Mouse (Mus musculus) heart, adult 10 weeks (tissue): Measurements from ENCODE around the gene Ltb4r2. TPM values are rescaled to one million over a fixed set of nuclear protein-coding genes. Genes with fewer than 3 reads are reported as not detected.

ENCODE experiments used
- polyA plus RNA-seq: library from polyadenylated mRNA; stranded (reverse); fragments of 350-450 nt; fragmentation: Illumina TruSeq; extraction: RNeasy Lipid Tissue Mini Kit (QIAGEN cat#74804); gene quantifications from one replicate; pipeline ENCODE4 v1.2.3, GENCODE M21; 2014; ENCODE audit warnings: low read depth, low replicate concordance

Gene Ltb4r2
- polyA plus RNA-seq: not detected

GRCm38 (mm10) chr14:55761163-55761562 lies at the start of gene Ltb4r2:
Ltb4r2 (plus strand) TSS chr14:55761428.

GRCm38 (mm10) chr14:55713729-55714122 lies 47.5 kb upstream of the Ltb4r2 start, which contains the start of gene Tgm1:
Tgm1 (minus strand) TSS chr14:55713926.

GRCm38 (mm10) chr14:55721700-55722437 lies 39.4 kb upstream of the Ltb4r2 start, which contains the start of gene Rabggta:
Rabggta (minus strand) TSS chr14:55722263.

GRCm38 (mm10) chr14:55745180-55745860 lies 15.9 kb upstream of the Ltb4r2 start, which contains the start of the genes Dhrs1 and Nop9:
Dhrs1 (minus strand) TSS chr14:55745690.
Nop9 (plus strand) TSS chr14:55745693.

GRCm38 (mm10) chr14:55758363-55758784 lies 2.9 kb upstream of the Ltb4r2 start, which contains the start of gene Cideb:
Cideb (minus strand) TSS chr14:55758458.

GRCm38 (mm10) chr14:55765696-55766095 lies 4.5 kb downstream of the Ltb4r2 start, which contains the start of gene Ltb4r1:
Ltb4r1 (plus strand) TSS chr14:55765962.

GRCm38 (mm10) chr14:55783958-55784235 lies 22.7 kb downstream of the Ltb4r2 start, which contains the start of gene Adcy4:
Adcy4 (minus strand) TSS chr14:55784095.

GRCm38 (mm10) chr14:55788256-55789050 lies 27.2 kb downstream of the Ltb4r2 start, which contains the start of gene Ripk3:
Ripk3 (minus strand) TSS chr14:55788865.

Other genes starting within 250 kb of the Ltb4r2 start
- not detected for gene Nrl, start 236.4 kb upstream of the Ltb4r2 start, polyA plus RNA-seq
- gene Pck2, start 221.2 kb upstream of the Ltb4r2 start, polyA plus RNA-seq: 8.5 TPM
- 175 TPM for gene Dcaf11, start 201.4 kb upstream of the Ltb4r2 start, polyA plus RNA-seq
- gene A730061H03Rik, start 201.0 kb upstream of the Ltb4r2 start, polyA plus RNA-seq: not detected
- gene Fitm1, start 185.8 kb upstream of the Ltb4r2 start, polyA plus RNA-seq: 182 TPM
- gene Psme1, start 183.3 kb upstream of the Ltb4r2 start, polyA plus RNA-seq: 165 TPM
- gene Emc9, start 176.1 kb upstream of the Ltb4r2 start, polyA plus RNA-seq: 51.3 TPM
- 100 TPM for gene Psme2, start 170.3 kb upstream of the Ltb4r2 start, polyA plus RNA-seq
- 19.4 TPM for gene Rnf31, start 169.7 kb upstream of the Ltb4r2 start, polyA plus RNA-seq
- 17.2 TPM for gene Irf9, start 157.9 kb upstream of the Ltb4r2 start, polyA plus RNA-seq
- 0.26 TPM for gene Rec8, start 143.4 kb upstream of the Ltb4r2 start, polyA plus RNA-seq
- gene Ipo4, start 125.5 kb upstream of the Ltb4r2 start, polyA plus RNA-seq: 40.5 TPM
- 2.1 TPM for gene Gm49378, start 123.5 kb upstream of the Ltb4r2 start, polyA plus RNA-seq
- 38.9 TPM for gene Tm9sf1, start 117.6 kb upstream of the Ltb4r2 start, polyA plus RNA-seq
- gene Tssk4, start 111.2 kb upstream of the Ltb4r2 start, polyA plus RNA-seq: 0.45 TPM
- 61.1 TPM for gene Mdp1, start 100.9 kb upstream of the Ltb4r2 start, polyA plus RNA-seq
- 16.2 TPM for gene Gmpr2, start 89.5 kb upstream of the Ltb4r2 start, polyA plus RNA-seq
- 153 TPM for gene Nedd8, start 89.3 kb upstream of the Ltb4r2 start, polyA plus RNA-seq
- gene Tinf2, start 79.6 kb upstream of the Ltb4r2 start, polyA plus RNA-seq: 12.6 TPM
- gene Tgm1, start 47.5 kb upstream of the Ltb4r2 start, polyA plus RNA-seq: 0.21 TPM
- gene Rabggta, start 39.2 kb upstream of the Ltb4r2 start, polyA plus RNA-seq: 15.7 TPM
- 55.4 TPM for gene Dhrs1, start 15.7 kb upstream of the Ltb4r2 start, polyA plus RNA-seq
- 10.6 TPM for gene Nop9, start 15.7 kb upstream of the Ltb4r2 start, polyA plus RNA-seq
- 6.6 TPM for gene Cideb, start 3.0 kb upstream of the Ltb4r2 start, polyA plus RNA-seq
- gene Ltb4r1, start 4.5 kb downstream of the Ltb4r2 start, polyA plus RNA-seq: 0.45 TPM
- 21.5 TPM for gene Adcy4, start 22.7 kb downstream of the Ltb4r2 start, polyA plus RNA-seq
- 3.1 TPM for gene Ripk3, start 27.4 kb downstream of the Ltb4r2 start, polyA plus RNA-seq
- 5.2 TPM for gene Nfatc4, start 61.7 kb downstream of the Ltb4r2 start, polyA plus RNA-seq
- gene Nynrin, start 92.6 kb downstream of the Ltb4r2 start, polyA plus RNA-seq: 3.8 TPM
- not detected for gene Cbln3, start 123.0 kb downstream of the Ltb4r2 start, polyA plus RNA-seq
- 13.0 TPM for gene Khnyn, start 123.5 kb downstream of the Ltb4r2 start, polyA plus RNA-seq
- gene Sdr39u1, start 138.9 kb downstream of the Ltb4r2 start, polyA plus RNA-seq: 150 TPM
- gene Cma1, start 183.2 kb downstream of the Ltb4r2 start, polyA plus RNA-seq: 2.4 TPM
- not detected for gene Cma2, start 189.6 kb downstream of the Ltb4r2 start, polyA plus RNA-seq